Mouse (Mus musculus): ENCODE results near the gene Nmi. TPM values are rescaled to one million over a fixed set of nuclear protein-coding genes. Genes with fewer than 3 reads are reported as not detected.

The Nmi gene
- polyA plus RNA-seq, 1 experiment from 2014 or later: 18.4 TPM

DNA sequence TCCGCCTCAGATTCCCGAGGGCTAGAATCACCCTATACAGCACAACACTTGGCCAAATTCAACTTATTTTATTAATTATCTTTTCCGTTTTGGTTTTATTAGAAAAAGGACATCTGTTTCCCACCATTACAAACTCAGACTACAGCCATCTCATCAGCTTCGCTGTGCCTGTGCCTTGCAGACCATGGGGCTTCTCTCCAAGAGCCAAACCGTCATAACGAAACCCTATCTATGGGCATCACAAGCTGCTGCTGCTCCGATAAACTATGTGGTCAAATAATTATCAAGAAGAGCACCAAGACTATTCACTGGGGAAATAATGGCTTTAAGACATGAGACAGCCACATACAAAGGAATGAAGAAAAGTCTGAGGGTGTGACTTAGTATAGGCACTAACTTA, 31.5 kb downstream of the Nmi start:
- Histone ChIP-seq H3K27me3 (no peaks in the 10 kb centered on the region), H3K4me2 (no peak overlapping the region), H3K27ac (no peak overlapping the region), H3K4me1 (no peaks in the 10 kb centered on the region), H3K4me3 (no peak overlapping the region), H3K9me3 (0 out of 2 replicates have a peak, but pooled peaks cover 4% of the 10 kb centered on the region), H3K9ac (no peak overlapping the region), H3K36me3 (no peaks in the 10 kb centered on the region)
- 84% methylated on average over 7 of the region's 7 CpGs for WGBS
- ATAC-seq (ENCODE audit: insufficient number of reproducible peaks, insufficient read depth, low FRiP score, low TSS enrichment, low read depth): no peak

DNA sequence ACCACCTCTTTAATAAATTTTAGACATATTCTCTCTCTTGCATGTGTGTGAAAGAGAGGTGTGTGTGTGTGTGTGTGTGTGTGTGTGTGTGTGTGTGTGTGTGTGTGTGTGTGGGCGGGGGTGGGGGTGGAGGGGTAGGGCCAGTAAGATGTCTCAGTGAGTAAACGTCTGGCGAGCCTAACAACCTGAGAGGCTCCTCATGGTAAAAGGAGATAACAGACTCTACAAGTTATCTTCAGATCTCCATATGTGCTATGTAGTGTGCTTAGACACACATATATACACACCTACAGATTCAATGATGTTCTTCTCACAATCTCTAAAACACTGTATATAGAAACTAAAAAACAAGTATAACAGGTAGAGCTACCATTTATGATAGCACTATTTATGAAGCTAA, 34.5 kb downstream of the Nmi start:
- no peak for ATAC-seq (ENCODE audit: insufficient number of reproducible peaks, insufficient read depth, low FRiP score, low TSS enrichment, low read depth)
- no peaks in the 10 kb centered on the region for H3K36me3 ChIP-seq
- no peak overlapping the region for H3K4me2 ChIP-seq
- 72% methylated on average over 3 of the region's 3 CpGs for WGBS
- H3K4me1 ChIP-seq: peaks cover 3% of the 10 kb centered on the region; the same call in 1 of the 2 replicates
- H3K27me3 ChIP-seq: peaks cover 4% of the 10 kb centered on the region; the same call in 1 of the 2 replicates
- H3K9me3 ChIP-seq: 0 out of 2 replicates have a peak, but pooled peaks cover 4% of the 10 kb centered on the region
- no peak overlapping the region for H3K4me3 ChIP-seq
- no peak overlapping the region for H3K27ac ChIP-seq
- H3K9ac ChIP-seq: no peak overlapping the region

- Histone ChIP-seq H3K4me2 (no peak overlapping the region), H3K9me3 (no peaks in the 10 kb centered on the region), H3K4me3 (no peak overlapping the region), H3K36me3 (no peaks in the 10 kb centered on the region), H3K4me1 (peaks cover 5% of the 10 kb centered on the region; the same call in 1 of the 2 replicates), H3K27me3 (peaks cover 4% of the 10 kb centered on the region; the same call in 1 of the 2 replicates), H3K27ac (no peak overlapping the region), H3K9ac (no peak overlapping the region)
- ATAC-seq (ENCODE audit: insufficient number of reproducible peaks, insufficient read depth, low FRiP score, low TSS enrichment, low read depth): no peak
- 62% methylated on average over 6 of the region's 6 CpGs for WGBS
These were observed 36.3 kb downstream of the Nmi start for GRCm38 (mm10) chr2:51937004-51937403.

DNA sequence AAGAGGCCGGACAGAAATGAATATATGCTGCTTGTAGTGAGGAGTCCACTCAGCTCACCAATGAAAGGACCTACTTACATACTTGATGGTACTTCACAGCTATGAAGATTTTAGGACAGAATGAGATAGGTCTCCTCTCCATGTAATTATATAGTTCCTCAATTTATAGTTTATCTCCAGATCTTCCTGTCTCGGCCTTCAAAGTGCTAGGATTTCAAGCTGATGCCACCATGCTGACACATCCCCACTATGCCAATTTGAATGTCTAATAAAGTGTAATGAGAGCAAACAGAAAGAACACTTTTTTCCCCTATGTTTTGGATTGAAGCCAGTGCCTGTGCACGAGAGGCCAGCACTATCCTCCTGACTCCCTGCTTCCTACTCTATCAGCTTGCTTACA, 36.7 kb downstream of the Nmi start:
- H3K36me3 ChIP-seq: no peaks in the 10 kb centered on the region
- H3K4me3 ChIP-seq: no peak overlapping the region
- H3K9me3 ChIP-seq: no peaks in the 10 kb centered on the region
- no peak overlapping the region for H3K27ac ChIP-seq
- no peak overlapping the region for H3K4me2 ChIP-seq
- WGBS: 71% methylated on average over 3 of the region's 3 CpGs
- ATAC-seq (ENCODE audit: insufficient number of reproducible peaks, insufficient read depth, low FRiP score, low TSS enrichment, low read depth): no peak
- peaks cover 5% of the 10 kb centered on the region; the same call in 1 of the 2 replicates for H3K4me1 ChIP-seq
- no peak overlapping the region for H3K9ac ChIP-seq
- H3K27me3 ChIP-seq: peaks cover 4% of the 10 kb centered on the region; the same call in 1 of the 2 replicates

DNA sequence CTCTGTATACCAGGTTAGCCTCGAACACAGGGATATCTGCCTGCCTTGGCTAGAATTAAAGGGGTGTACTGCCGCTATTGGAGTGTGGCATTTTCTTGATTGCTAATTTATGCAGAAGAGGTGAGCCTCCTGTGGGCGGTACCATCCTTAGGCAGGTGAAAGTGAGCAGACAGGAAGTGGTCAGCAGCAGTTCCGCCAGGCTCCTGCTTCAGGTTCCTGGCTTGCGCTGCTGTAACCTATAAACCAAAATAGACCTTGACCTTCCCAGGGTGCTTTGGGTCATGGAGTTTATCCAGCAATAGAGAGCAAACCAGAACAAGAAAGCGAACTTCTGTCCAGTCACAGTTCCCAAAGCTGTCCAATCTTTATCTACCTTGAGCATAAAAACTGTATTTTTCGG, 37.4 kb downstream of the Nmi start:
- WGBS: 93% methylated on average over 7 of the region's 7 CpGs
- Histone ChIP-seq H3K27ac (no peak overlapping the region), H3K4me3 (no peak overlapping the region), H3K27me3 (peaks cover 4% of the 10 kb centered on the region; the same call in 1 of the 2 replicates), H3K4me1 (peaks cover 5% of the 10 kb centered on the region; the same call in 1 of the 2 replicates), H3K9me3 (no peaks in the 10 kb centered on the region), H3K9ac (no peak overlapping the region), H3K4me2 (no peak overlapping the region), H3K36me3 (no peaks in the 10 kb centered on the region)
- no peak for ATAC-seq (ENCODE audit: insufficient number of reproducible peaks, insufficient read depth, low FRiP score, low TSS enrichment, low read depth)

GRCm38 (mm10) chr2:51934574-51935334, 38.5 kb downstream of the Nmi start, which contains the start of gene Rbm43:
Gene Rbm43 (minus strand): TSS chr2:51935163.
- H3K9me3 ChIP-seq: no peaks in the 10 kb centered on the region
- peaks cover 5% of the 10 kb centered on the region; the same call in 1 of the 2 replicates for H3K4me1 ChIP-seq
- peak within 1 kb of the TSS; percentile 60 for H3K4me3 ChIP-seq
- peak within 1 kb of the TSS; percentile 76 for H3K4me2 ChIP-seq
- peaks cover 6% of the 10 kb centered on the region; the same call in 1 of the 2 replicates for H3K36me3 ChIP-seq
- peak within 1 kb of the TSS; percentile 51; the same call in 1 of the 2 replicates for H3K27ac ChIP-seq
- peaks cover 4% of the 10 kb centered on the region; the same call in 1 of the 2 replicates for H3K27me3 ChIP-seq
- WGBS: under 1% methylated on average over 48 of the region's 48 CpGs
- peak within 1 kb of the TSS; percentile 78 for H3K9ac ChIP-seq
- peak; percentile 81 for ATAC-seq (ENCODE audit: insufficient number of reproducible peaks, insufficient read depth, low FRiP score, low TSS enrichment, low read depth)

GRCm38 (mm10) chr2:51933341-51934134, 39.8 kb downstream of the Nmi start:
- Histone ChIP-seq H3K9me3 (no peaks in the 10 kb centered on the region), H3K9ac (peak overlapping the region; percentile 78; the same call in 1 of the 2 replicates), H3K27me3 (peaks cover 4% of the 10 kb centered on the region; the same call in 1 of the 2 replicates), H3K4me2 (peak overlapping the region; percentile 76), H3K36me3 (peaks cover 6% of the 10 kb centered on the region; the same call in 1 of the 2 replicates), H3K4me3 (peak overlapping the region; percentile 60; the same call in 1 of the 2 replicates), H3K27ac (no peak overlapping the region), H3K4me1 (peaks cover 5% of the 10 kb centered on the region; the same call in 1 of the 2 replicates)
- WGBS: 54% methylated on average over 12 of the region's 12 CpGs
- no peak for ATAC-seq (ENCODE audit: insufficient number of reproducible peaks, insufficient read depth, low FRiP score, low TSS enrichment, low read depth)

- WGBS: 90% methylated on average over 7 of the region's 7 CpGs
- H3K27ac ChIP-seq: no peak overlapping the region
- no peak overlapping the region for H3K4me2 ChIP-seq
- H3K27me3 ChIP-seq: peaks cover 4% of the 10 kb centered on the region; the same call in 1 of the 2 replicates
- no peak overlapping the region for H3K4me3 ChIP-seq
- peaks cover 6% of the 10 kb centered on the region for H3K36me3 ChIP-seq
- H3K4me1 ChIP-seq: peaks cover 5% of the 10 kb centered on the region; the same call in 1 of the 2 replicates
- H3K9me3 ChIP-seq: no peaks in the 10 kb centered on the region
- H3K9ac ChIP-seq: no peak overlapping the region
- ATAC-seq (ENCODE audit: insufficient number of reproducible peaks, insufficient read depth, low FRiP score, low TSS enrichment, low read depth): no peak
These were observed 42.1 kb downstream of the Nmi start for GRCm38 (mm10) chr2:51931241-51931640.

DNA sequence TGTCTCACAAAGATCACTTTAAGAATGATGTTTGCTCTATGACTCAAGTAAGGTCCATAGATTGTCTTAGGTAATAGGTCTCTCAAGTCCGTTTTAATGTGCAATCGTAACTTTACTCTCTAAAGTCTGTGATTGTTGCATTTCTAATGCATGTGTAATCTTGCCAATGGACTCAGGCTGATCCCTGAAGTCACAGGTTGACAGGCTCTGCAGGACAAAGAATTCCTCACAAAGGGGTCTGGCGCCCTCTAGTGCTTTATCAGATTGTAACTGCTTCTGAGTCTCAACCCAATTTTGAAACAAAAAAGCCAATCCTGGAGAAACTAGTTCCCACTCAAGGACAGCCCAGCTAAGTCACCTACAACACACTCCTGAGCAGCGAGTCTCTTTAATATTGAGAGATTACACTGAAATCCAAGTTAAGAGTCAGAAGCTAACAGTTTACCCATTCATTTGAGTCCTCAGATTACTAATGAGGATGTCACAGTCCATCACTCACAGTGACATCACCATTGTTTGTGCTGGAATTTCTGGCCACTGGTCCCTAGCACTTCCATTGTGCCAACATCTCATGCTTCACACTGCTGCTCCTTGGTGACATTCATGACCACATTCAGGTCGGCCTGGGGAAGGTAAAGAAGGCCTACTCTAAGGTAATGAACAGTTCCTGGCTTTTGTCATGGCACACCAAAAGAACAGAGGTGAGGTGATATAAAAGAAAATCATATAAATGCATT, 58.2 kb downstream of the Nmi start:
- Histone ChIP-seq H3K9me3 (no peaks in the 10 kb centered on the region), H3K36me3 (no peaks in the 10 kb centered on the region), H3K4me1 (peaks cover 12% of the 10 kb centered on the region), H3K9ac (no peak overlapping the region), H3K4me2 (no peak overlapping the region), H3K27me3 (no peaks in the 10 kb centered on the region; the same call in 1 of the 2 replicates), H3K4me3 (no peak overlapping the region), H3K27ac (no peak overlapping the region)
- ATAC-seq (ENCODE audit: insufficient number of reproducible peaks, insufficient read depth, low FRiP score, low TSS enrichment, low read depth): no peak
- WGBS: 13% methylated on average over 5 of the region's 5 CpGs

DNA sequence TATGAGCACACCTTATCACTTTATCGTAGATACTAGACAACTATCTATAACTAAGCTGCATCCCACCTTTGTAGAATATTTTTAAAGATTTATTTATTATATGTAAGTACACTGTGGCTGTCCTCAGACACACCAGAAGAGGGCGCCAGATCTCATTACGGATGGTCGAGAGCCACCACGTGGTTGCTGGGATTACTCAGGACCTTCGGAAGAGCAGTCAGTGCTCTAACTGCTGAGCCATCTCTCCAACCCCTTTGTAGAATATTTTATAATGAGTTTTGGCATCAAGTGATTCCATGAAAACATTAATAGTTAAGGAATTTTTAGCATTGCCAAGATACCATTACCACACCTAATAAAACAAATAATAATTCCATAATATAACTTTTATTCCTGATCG, 58.8 kb downstream of the Nmi start:
- H3K27me3 ChIP-seq: no peaks in the 10 kb centered on the region; the same call in 1 of the 2 replicates
- no peak for ATAC-seq (ENCODE audit: insufficient number of reproducible peaks, insufficient read depth, low FRiP score, low TSS enrichment, low read depth)
- no peaks in the 10 kb centered on the region for H3K9me3 ChIP-seq
- WGBS: 55% methylated on average over 7 of the region's 7 CpGs
- no peak overlapping the region for H3K27ac ChIP-seq
- H3K4me3 ChIP-seq: no peak overlapping the region
- H3K4me2 ChIP-seq: no peak overlapping the region
- no peak overlapping the region for H3K9ac ChIP-seq
- H3K36me3 ChIP-seq: no peaks in the 10 kb centered on the region
- H3K4me1 ChIP-seq: peaks cover 12% of the 10 kb centered on the region

DNA sequence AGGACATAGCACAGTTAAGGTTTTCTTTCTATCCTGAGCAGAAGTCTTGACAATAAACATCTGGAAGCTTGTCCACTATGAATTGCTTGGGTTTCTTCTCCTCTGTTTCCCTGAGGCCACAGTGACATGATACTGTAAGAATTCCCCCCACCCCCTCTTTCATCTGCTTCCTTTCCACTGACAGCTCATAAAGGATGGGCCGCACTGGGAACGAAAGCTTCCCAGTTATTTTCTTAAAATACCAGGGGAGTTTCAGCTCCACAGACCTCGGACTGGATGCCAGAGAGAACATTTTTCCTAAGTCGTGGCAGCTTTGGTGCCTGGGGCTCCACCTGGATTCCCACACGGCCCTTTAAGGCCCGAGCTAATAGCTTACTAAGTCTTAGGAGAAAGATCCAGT, 60.6 kb downstream of the Nmi start:
- no peak for ATAC-seq (ENCODE audit: insufficient number of reproducible peaks, insufficient read depth, low FRiP score, low TSS enrichment, low read depth)
- 4% methylated on average over 6 of the region's 6 CpGs for WGBS

More for the DNA sequence above, 60.6 kb downstream of the Nmi start:
- no peaks in the 10 kb centered on the region; the same call in 1 of the 2 replicates for H3K27me3 ChIP-seq
- H3K4me2 ChIP-seq: no peak overlapping the region
- H3K9ac ChIP-seq: no peak overlapping the region
- H3K27ac ChIP-seq: 0 out of 2 replicates have a peak overlapping the region, but pooled peaks have one; percentile 4
- H3K4me3 ChIP-seq: no peak overlapping the region
- no peaks in the 10 kb centered on the region for H3K9me3 ChIP-seq
- peaks cover 12% of the 10 kb centered on the region for H3K4me1 ChIP-seq
- H3K36me3 ChIP-seq: no peaks in the 10 kb centered on the region
